Mouse (Mus musculus) heart, adult 2 months (tissue): ENCODE data around the gene Mxra7.

Experiments
- CTCF ChIP-seq: fragments of 200-600 bp; IDR thresholded peaks from 2 replicates; pipeline ENCODE4 v1.8.1; 2022; ENCODE audit warnings: antibody characterized with exemption, mild to moderate bottlenecking, moderate library complexity
- POLR2A ChIP-seq: fragments of 200-500 bp; IDR thresholded peaks from 2 replicates; pipeline ENCODE4 v1.6.1; 2011; ENCODE audit warnings: mild to moderate bottlenecking, low read depth, low read length, control low read depth; ENCODE audit not compliant: insufficient read depth

DNA sequence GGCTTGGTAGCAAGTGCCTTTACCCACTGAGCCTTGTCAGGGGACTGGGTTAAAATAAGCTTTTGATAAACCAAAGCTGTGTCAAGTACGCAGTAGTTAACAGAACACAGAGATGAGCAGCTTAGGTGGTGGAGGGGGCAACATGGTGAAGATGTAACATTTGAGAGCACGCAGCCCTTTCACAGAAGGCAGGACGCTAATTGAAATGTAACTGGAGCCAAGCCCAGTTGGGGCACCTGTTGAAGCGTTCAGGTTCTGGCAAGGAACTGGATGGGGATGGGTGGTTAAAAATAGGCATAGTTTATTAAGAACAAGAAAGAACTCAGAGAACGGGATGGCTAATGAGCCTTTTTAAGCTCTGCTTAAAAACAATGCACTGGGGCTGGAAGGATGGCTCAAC is 28.5 kb downstream of the Mxra7 start:
- TF ChIP-seq POLR2A (no peak), CTCF (no peak)
